Mouse (Mus musculus) Muller cell, postnatal 12 days (primary cell): ENCODE results near the gene Dzip1.

Experiments
- DNase-seq: peaks from one replicate; pipeline ENCODE4 v3.0.0-alpha.2; 2015; ENCODE audit errors: inconsistent ontology term

Gene Dzip1

DNA sequence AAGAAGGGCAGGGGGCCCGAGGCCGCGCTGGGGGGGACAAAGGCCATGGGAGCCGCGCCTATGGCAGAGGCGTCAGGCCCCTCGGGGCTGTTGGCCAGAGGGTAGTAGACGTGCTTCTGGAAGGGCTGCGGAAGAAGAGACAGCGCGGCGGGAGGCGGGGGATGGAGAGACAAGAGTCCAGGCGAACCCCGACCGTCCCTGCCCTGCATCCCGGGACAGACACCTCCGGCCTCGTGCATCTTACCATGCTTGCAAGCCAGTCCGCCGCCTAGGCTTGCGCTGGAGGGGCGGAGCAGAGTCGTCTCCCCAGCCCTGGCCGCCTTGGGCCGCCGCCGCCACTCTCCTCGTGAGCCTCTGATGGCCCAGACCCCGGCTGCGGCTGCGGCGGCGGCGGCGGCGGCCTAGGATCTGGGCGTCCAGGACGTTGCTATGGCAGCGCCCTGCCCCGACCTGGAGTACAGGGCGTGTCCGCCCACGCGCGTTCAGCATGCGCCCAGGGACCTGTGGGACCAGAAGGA, 2.5 kb downstream of the Dzip1 start:
- DNase-seq, result peak; percentile 45

DNA sequence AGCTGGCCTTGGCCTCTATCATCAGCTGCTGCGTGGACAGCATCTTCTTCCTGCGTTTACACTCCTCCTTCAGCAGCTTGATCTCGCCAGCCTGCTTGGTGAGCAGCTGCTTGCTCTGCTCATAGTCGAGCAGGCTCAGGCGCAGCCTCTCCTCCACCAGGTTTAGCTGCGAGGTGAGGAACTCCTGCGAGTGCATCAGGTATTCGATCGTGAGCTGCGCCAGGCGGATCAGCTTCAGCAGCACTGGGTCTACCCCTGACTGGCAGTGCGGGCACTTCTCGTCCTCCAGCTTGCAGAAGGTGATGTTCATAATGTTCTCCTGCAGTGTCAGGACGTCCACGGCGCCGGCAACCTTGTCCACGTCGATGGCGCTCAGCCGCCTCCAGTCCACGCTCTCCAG, 3.0 kb downstream of the Dzip1 start:
- DNase-seq, result no peak

DNA sequence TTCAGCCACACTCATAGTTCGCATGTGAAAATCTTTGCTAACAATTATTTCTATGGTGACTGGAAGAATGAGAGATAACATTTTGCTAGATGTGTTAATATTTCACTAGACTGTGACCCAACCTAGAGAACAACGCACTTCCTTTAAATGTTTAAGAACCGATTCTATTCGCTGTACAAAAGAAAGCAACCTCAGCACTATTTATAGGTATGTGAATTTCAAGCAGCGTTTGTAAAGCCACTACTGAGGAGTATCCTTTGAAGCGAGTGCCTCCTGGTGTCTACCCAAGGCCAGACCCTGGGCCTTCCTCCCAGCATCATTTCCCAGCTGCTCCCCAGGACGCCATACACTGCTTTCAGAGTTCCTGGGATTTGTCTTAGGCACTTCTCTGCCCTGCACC, 4.6 kb downstream of the Dzip1 start:
- no peak for DNase-seq

DNA sequence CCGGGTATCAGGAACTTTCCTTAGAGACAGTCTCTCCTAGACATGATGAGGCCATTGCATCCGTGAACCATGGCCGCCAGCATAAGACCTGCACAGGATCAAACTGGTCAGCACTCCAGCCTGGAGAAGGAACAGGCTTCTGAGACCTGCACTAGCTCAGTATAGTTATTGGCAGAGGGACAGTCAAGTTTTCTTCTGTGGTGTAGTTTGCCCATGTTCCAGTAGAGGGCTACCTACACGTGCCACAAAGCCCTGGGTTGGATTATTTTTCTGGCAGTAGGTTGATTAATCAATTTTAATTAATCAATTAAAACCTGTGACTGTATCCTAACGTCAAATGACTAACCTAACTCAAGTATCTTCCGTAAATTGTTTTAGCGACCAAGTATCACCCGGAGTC, 6.2 kb downstream of the Dzip1 start:
- no peak for DNase-seq

DNA sequence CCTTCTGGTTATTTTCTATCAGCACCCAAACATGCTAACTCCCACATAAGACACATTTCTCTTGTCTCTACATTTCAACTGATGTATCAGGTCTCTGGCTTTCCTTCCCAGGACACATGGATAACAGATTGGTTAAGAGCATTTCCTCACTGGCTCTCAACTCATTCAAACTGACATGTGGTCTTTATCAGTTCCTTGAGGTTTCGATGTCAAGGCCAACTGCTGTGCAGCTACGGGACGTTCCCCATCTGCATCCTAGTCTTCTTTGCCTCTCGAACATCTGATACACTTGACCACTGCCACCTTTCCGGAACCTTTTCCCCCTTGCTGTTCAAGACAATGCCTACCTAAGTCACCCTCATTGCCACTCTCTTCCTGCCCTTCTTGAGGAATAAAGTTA, 11.6 kb downstream of the Dzip1 start:
- no peak for DNase-seq

DNA sequence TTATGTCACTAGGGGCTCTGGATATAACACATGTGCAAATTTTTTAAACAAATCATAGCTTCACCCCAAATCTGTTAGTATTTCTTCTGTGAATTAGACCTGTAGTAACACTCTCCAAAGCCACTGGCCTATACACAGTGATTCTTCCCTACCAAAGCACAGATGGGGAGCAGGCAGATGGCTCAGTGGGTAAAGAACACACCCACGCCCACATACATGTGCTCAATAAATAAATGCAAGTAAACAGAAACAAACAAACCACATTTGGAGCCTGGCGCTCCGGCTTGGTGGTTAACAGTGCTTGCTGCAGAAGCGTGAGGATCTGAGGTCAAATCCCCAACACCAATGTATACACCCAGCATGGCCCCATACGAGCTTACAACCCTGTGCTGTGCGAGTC, 13.7 kb downstream of the Dzip1 start:
- no peak for DNase-seq

DNA sequence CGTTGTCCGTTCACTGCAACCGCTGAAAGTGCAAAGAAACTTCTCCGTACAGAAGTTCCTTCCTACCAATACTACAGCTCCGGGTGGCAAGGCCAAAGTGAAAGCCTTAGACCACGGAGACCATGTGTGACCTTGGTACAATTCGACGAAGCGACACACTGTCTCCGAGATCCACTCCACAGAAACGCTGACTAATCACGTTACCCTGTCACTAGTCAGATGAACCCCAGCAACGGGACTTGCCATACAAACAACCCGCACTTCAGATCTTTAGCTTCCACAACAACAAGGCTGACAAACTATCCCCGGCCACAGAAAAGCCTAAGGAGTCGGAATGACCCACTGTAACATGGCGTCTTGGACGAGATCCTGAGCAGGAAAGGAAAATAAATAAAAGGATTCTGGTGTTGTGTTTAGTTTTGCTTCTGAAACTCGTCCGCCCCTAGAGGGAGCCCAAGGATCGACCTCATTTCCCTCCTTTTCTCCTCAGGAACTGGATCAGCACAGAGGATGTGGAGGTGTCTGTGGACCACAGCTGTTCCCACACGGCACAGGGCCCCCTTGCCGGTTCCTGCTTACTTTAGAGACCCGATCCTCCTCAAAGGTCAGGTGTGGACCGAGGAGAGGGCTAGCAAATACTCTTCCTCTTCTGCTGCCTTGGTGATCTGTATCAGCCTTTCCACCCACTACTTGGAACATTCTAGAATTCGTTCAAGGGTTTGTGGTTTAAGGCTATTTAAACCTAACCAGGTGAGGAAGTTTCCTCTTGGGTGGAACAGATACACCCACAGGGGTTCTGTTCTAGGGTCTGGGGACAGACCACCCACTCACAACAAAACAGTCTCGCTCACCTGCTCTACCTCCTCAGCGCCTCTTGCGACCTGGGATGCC, 14.7 kb downstream of the Dzip1 start:
- peak; percentile 42 for DNase-seq

DNA sequence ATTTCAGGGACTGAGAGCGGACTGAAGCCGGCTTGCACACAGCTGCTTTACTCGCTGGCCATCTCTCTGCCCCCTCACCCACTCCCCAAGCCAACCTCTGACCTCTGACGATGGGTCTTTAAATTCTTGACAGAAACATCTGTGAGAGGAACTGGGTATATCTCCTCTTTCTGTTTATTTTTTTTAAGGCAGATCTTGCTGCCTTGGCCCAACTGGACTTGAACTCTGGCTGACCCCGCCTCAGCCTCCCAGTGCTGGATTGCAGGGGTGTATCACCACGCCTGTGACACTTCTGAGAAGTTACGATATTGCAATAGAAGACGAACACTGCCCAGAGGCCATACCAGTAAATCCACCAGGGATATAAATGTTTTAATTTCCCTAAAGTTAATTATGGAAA, 15.4 kb downstream of the Dzip1 start:
- DNase-seq, result no peak

DNA sequence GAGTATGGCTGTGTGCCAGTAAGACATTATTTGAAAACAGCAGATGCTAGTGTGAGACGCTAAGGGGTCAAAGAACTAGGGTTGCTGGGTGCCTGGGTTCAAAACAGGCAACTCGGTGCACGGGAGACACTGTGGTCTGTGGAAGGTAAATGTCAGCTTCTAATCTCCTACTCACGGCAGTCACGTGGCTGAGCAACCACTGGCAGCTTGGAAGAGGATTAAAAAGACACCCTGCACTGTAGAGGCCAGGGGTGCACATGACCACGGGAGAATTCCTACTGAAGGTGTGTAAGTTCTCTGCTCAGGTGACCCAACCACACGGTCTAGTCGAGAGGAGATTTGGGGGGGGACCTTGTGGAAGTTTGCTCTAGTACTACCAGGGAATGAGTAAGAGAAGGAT, 17.7 kb downstream of the Dzip1 start:
- DNase-seq, result no peak

DNA sequence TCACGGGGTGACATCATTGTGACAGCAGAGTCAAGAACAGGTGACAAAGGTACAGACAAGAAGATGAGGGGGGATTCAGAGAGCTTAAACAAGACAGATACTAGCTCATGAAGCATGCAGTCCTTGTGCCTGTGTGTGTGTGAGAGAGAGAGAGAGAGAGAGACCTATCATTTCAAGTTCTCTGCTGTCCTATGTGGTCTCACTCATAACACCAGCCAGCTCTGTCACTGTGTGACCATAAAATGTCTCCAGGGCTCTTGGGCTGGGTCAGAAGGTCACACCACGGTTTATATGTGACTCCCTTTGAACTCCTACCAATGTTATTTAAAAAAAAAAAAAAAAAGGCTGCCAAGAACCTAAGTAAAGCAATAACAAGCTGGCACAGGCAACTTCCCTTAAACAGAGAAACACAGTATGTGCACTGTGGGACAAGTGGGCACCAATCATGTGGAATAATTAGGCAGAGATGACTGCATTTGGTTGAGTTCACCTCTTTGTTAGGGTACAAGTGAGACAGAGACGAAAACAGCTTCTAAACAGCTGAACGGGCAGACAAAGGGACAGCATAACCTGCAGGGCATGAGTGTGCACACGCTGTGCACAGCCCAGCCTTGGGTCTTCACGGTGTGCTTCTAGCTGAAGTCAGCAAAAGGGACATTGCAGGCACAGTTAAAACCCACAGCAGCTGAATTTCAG, 21.2 kb downstream of the Dzip1 start:
- DNase-seq, result peak; percentile 84

DNA sequence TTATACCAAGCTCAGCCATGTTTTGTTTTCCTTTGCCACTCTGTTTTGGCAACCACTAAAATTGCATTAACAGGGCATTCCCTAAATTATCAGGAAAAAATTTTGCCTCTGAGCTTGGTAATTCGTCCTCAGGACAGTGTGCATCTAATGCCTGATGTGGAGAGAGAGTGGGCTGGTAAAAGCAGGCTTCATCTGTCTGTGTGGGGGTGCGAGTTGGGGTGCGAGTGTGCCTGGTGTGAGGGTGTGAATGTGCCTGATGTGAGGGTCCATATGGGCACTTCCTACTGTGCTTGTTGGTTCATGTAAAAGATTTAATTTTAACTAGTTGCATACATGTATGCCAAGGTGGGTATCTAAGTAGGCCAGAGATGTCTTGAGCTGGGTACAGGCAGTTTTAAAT, 21.9 kb downstream of the Dzip1 start:
- DNase-seq, result no peak

DNA sequence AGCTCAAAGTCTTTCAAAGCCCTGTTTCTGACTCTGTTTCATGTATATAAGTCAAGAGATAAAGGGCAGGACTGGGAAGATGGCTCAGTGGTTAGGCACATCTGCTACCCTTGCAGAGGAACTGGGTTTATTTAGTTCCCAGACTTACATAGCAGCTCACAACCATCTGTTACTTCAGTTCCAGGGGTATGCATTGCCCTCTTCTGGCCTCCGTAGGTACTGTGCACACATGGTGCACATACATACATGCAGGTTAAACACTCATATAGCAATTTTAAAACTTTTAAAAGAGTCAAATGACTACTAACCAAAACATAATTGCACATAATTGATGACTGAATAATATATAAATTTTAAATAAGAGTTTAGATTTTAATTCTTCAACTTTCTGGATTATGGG, 24.3 kb downstream of the Dzip1 start:
- no peak for DNase-seq

DNA sequence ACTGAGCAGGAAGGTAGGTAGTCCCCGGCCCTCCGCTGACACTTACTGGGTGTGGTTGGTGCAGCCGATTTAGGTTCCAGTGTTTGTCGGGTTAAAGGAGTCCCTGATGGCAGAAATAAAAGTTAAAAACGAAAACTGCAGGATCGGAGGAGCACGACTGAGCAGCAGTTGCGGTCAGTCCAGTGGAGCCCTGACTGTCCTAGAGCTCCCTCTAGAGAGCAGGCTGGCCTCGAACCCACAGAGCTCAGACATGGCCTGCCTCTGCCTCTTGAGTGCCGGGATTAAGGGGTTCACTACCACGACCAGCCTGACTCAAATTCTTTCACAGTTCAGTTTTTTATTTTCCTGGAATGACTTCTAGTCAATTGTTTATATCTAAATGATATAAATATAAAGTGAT, 25.3 kb downstream of the Dzip1 start:
- no peak for DNase-seq

DNA sequence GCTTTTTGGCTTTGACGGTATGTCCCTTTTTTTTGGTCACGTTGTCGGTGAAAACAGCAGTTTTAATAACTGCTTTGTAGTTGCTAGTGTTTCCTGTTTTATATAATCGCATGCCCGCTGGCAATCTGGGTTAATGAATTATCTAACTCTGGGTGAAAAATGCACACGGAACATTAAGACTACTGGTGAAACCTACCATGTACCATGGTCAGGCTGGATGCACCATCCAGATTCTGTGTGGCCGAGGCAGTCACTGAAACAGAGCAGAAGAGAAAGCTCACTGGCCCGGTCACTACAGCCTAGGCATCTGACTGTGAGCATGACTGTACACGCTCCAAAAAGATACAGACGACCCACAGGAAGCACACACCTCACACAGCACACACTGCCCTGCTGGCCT, 29.6 kb downstream of the Dzip1 start:
- DNase-seq, result no peak

DNA sequence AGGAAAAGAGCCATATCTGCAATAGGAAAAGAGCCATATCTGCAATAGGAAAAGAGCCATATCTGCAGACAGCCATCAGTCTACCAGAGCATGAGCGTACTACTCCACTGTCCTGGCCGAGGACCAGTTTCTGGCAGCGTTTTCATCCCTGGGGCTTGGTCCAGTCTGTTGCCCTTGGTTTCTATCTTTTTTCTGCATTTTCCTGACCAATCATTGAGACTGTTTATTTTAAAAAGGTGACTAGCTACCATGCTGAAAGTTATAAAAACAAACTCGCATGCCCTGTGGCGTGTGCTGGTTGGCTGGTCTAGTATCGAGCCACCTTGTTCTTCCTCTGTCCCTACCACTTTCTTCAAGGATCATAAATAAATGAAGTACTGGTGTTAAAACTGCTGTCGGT, 30.0 kb downstream of the Dzip1 start:
- no peak for DNase-seq

DNA sequence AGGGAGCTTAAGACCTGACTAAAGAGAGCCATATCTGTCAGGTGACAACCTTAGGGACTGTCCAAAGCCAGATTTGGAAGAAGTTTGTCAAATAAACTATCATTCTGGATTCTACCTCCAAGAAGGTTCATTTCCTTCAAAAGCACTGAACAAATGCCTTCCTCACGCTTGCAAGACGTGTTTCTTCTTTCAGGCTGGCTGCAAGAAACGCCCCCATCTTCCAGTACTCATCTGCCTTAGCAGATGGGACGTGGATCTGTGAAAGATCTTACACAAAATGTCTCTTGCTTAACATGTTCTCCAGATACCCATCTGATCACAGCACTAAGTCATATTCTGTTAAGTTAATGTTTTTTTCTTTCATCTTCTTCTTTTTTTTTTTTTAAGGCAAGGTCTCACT, 35.2 kb downstream of the Dzip1 start:
- no peak for DNase-seq

DNA sequence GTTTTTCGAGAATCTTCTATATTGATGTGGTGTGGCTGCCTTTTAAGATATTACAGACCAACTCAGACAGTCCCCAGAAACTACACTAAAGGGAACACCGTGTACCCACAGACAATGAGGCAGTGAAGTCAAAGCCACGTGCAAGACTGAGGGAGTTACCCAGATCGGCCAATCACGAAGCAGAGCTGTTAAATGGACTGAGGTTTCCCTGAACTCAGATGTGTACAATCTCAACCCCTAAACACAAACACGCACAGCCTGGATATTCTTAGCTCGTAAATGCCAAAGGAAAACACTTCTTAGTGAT, 41.1 kb downstream of the Dzip1 start:
- DNase-seq, result no peak

DNA sequence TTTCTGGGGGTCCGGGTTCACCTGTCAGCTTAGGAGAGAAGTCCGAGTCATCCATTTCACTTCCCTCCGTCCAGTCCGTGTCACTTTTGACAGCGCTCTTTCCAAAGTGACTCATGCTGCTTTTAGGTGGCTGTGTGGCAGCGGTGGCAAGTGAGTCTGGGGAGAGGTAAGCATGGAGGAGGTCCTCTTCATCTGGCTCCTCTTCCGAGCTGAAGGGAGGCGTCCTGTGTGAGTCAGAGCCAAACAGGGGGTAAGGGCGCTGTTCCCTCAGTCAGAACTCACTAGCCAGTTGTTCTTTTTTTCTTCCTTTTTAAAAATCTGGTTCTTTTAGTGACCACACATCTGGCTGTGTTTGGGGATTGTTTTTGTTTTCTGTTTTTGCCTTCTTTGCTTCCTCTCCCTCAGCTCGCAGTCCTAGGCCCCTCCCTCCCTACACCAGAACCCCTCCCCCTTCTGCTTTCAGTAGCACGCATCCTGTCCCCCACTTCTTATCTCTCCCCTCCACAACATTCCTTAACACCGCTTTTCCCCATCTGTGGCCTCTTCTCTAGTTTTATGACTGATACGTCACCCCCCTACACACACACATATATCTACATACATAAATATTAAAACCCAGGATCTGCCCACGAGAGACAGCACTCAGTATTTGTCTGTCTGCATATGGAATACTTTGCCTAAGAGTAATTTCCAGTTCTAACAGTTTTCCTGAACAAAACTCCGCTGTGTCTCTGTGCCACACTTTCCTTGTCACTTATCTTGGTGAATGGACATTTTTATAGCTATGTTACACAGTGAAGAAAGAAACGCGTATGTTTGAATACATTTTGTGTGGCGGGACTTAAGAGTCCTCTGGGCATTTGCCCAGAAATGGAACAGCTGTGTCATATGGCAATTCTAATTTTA, 41.7 kb downstream of the Dzip1 start:
- DNase-seq, result no peak

DNA sequence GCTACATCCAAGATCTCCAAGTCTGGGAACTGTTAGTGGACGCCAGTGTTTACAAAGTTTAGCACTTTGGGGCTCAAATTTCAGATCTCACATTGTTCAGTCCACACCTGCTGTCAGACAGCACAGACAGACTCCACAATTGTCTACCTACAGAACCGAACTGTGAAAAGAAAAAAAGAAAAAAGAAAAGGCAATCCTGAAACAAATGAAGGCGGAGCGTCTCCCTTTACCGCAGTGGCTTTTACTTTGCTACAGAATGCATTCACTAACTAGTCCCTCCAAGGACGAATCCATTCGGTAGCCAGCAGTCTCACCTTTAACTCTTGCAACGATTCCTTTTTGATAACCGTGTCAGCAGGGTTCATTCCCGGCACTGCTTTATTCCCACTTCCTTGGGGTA, 44.6 kb downstream of the Dzip1 start:
- no peak for DNase-seq

DNA sequence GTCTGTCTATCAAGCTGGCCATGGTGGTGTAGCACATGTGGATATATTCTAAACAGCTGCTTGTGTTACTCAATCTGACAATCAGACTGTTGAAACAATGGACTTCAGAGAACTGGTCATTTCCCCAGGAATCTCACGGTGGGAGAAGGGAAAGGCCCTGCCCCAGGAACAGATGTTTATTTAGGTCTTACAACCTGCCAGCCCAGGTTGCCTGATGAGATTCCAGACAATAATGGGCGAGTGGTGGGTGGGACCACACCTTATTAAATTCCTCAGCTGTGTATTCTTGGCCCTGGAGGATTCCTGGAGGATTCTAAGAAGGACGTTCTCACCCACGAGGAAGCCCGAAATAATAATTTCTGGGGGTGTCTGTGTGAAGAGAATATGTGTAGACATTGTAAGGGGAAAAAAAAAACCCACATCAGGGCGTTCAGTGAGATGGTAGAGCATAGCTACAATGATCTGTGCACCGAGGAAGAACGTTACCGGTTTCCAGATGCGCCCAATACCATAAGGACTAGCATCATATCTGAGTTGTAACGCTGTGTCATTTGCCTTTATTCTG, 46.8 kb downstream of the Dzip1 start:
- no peak for DNase-seq

DNA sequence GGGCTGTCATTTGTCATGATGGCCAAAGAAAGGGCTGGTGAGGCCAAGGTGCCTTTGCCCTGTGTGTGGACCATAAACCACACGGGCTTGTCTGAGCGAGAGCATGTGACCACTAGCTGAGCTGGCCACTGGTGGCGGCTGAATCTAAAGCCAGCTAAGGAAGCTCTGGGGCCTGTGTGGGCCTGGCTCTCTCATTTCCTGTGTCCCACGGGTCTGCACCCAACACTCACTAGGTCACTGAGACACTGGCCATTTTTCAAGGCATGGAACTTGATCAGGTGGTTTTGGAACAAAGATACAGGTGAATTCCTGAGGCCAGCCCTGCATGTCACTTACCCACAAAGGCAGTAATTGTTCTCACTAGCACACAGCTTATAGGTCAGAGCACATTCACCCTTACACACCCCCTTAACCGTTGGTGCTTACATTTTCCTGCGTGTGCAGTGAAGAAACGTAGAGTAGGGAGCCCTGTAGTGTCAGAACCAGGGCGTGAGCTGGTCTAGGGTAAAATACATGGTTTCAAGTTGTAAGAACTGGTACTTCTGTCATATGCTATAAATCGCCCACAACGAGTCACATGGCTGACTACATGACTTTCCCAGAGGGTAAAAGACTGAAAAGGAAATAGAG, 50.4 kb downstream of the Dzip1 start:
- no peak for DNase-seq

DNA sequence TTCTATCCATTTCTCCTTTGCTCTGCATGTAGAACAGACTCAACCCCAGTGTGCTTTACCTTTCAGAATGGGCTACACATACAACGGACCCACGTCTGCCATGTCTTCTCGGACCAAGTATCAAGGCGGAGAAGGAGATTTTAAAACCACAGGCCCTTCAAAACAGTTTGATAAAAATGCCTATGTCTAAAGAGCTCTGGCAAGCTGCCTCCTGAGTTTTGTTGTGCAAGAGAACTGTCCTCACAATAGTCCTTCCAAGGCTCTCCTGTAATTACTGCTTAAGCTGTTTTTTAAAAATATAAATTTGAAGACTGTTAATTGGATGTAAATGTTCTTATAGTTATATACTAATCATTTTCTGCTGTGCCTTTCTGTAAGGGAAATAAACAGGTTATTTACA, 51.1 kb downstream of the Dzip1 start:
- no peak for DNase-seq
